Comparison of ENCODE assay signal across 38 mouse cellular contexts in the genomic region with DNA sequence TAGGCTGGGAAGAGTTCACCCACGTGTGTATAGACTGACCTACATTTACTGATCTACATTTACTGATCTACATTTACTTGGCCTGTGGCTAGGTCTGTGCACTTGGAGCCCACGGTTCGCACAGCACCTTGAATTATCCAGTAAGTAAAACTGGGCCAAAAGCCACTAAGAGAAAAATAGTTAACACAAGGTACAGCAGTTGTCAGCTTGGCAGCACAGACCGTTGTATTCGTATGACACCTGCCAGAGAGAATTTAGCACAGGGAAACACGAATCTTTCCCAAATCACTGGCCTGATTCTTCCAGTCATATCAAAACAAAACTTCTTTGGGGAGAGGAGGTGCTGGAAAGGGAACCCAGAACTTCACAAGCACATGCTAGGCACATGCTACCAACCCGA. TPM values are rescaled to one million over a fixed set of nuclear protein-coding genes. Genes with fewer than 3 reads are reported as not detected.
"Had no signal": no experiment of that assay in that cellular context is flagged by ENCODE, and none has a peak within 500 bp of the region (broad histone marks: within the 10 kb centered on the region; RNA-seq: fewer than 3 reads in every experiment).

No protein-coding gene starts in this region.

- H3K9ac ChIP-seq: limb, embryonic 12.5 days; limb, embryonic 13.5 days; limb, embryonic 15.5 days; liver, embryonic 12.5 days; liver, embryonic 13.5 days; liver, embryonic 14.5 days; liver, embryonic 15.5 days; liver, postnatal 0 days; lung, embryonic 14.5 days; lung, embryonic 15.5 days; midbrain, embryonic 12.5 days; midbrain, embryonic 13.5 days; midbrain, embryonic 15.5 days; neural tube, embryonic 12.5 days had no signal

- H3K4me2 ChIP-seq: limb, embryonic 12.5 days; limb, embryonic 13.5 days; limb, embryonic 15.5 days; liver, embryonic 11.5 days; liver, embryonic 12.5 days; liver, embryonic 13.5 days; liver, embryonic 15.5 days; lung, embryonic 14.5 days; lung, embryonic 15.5 days; midbrain, embryonic 11.5 days; midbrain, embryonic 12.5 days; midbrain, embryonic 13.5 days; midbrain, embryonic 15.5 days; neural tube, embryonic 12.5 days had no signal

- H3K4me3 ChIP-seq: limb, embryonic 10.5 days; limb, embryonic 12.5 days; limb, embryonic 13.5 days; limb, embryonic 15.5 days; liver, embryonic 12.5 days; liver, embryonic 13.5 days; liver, embryonic 15.5 days; lung, embryonic 15.5 days; megakaryocyte, embryonic 14.5 days; midbrain, embryonic 10.5 days; midbrain, embryonic 12.5 days; midbrain, embryonic 13.5 days; midbrain, embryonic 15.5 days; myocyte; neural tube, embryonic 12.5 days had no signal

- H3K36me3 ChIP-seq: limb, embryonic 10.5 days; limb, embryonic 12.5 days; limb, embryonic 13.5 days; limb, embryonic 15.5 days; liver, embryonic 12.5 days; liver, embryonic 13.5 days; liver, embryonic 15.5 days; lung, embryonic 15.5 days; midbrain, embryonic 10.5 days; midbrain, embryonic 12.5 days; midbrain, embryonic 13.5 days; midbrain, embryonic 15.5 days; neural tube, embryonic 12.5 days had no signal

- H3K27ac ChIP-seq: limb, embryonic 10.5 days; limb, embryonic 12.5 days; limb, embryonic 13.5 days; limb, embryonic 15.5 days; liver, embryonic 12.5 days; liver, embryonic 13.5 days; liver, embryonic 14.5 days; liver, embryonic 15.5 days; macrophage; midbrain, embryonic 10.5 days; midbrain, embryonic 12.5 days; midbrain, embryonic 13.5 days; midbrain, embryonic 15.5 days; neural tube, embryonic 12.5 days had no signal

- DNase-seq: left cerebral cortex, postnatal 4 days; liver; liver, embryonic 13.5 days; liver, postnatal 0 days; lung, adult 18-20 months; lung, adult 2 months; lung, postnatal 10 days; lung, postnatal 14 days; lung, postnatal 4 days; midbrain, embryonic 14.5 days had no signal

- ATAC-seq: liver, embryonic 12.5 days; liver, postnatal 0 days; lung, postnatal 0 days; midbrain, embryonic 13.5 days; midbrain, embryonic 15.5 days; midbrain, embryonic 16.5 days had no signal

- H3K9me3 ChIP-seq: limb, embryonic 10.5 days; limb, embryonic 12.5 days; limb, embryonic 13.5 days; limb, embryonic 15.5 days; liver, embryonic 12.5 days; liver, embryonic 13.5 days; liver, embryonic 15.5 days; lung, embryonic 15.5 days; midbrain, embryonic 10.5 days; midbrain, embryonic 12.5 days; midbrain, embryonic 13.5 days; midbrain, embryonic 15.5 days; neural tube, embryonic 12.5 days had no signal

RNA-seq across cellular contexts. Expression of gene 6030445D17Rik, which starts 3.8 kb away (rescaled TPM):
- total RNA-seq: megakaryocyte progenitor cell, adult 5-6 weeks; megakaryocyte-erythroid progenitor cell, adult 5-6 weeks; monocyte, adult 5-6 weeks had no signal
- polyA plus RNA-seq: liver, embryonic 11.5 days; liver, embryonic 12.5 days; liver, embryonic 13.5 days; macrophage had no signal

RNA-seq across cellular contexts. Expression of gene Htr1d, which starts 35.0 kb away (rescaled TPM):
- total RNA-seq: liver, adult 2 months; megakaryocyte progenitor cell, adult 5-6 weeks; megakaryocyte, adult 5-6 weeks; megakaryocyte-erythroid progenitor cell, adult 5-6 weeks; monocyte, adult 5-6 weeks had no signal
- polyA plus RNA-seq: liver, embryonic 11.5 days; liver, embryonic 12.5 days; liver, embryonic 13.5 days; liver, embryonic 14.5 days; liver, embryonic 15.5 days; liver, embryonic 16.5 days; liver, postnatal 0 days; lung, adult 2 months; lung, embryonic 14.5 days; lung, embryonic 15.5 days; lung, embryonic 16.5 days; macrophage had no signal
